Mouse (Mus musculus) kidney, embryonic 16.5 days (tissue): Measurements from ENCODE around the gene Lats2. TPM values are rescaled to one million over a fixed set of nuclear protein-coding genes. Genes with fewer than 3 reads are reported as not detected.
"Not testable (repeated sequence)": the region's sequence is repeated elsewhere in the genome, so short reads cannot be mapped to it uniquely, and the experiment has no call there.

Experiments
- ATAC-seq: fragments of 200-750 bp; cut with Nextera tagmentation; 2 replicates; pipeline ENCODE4 v1.8.0; 2017; ENCODE audit warnings: moderate TSS enrichment; ENCODE audit not compliant: low FRiP score, low TSS enrichment
- H3K27ac ChIP-seq: fragments of 300-500 bp; sonication (generic); 2 replicates; pipeline ENCODE4 v1.5.1; 2014; ENCODE audit warnings: low read length
- H3K27me3 ChIP-seq: fragments of 300-500 bp; sonication (generic); 2 replicates; pipeline ENCODE4 v1.6.1; 2014; ENCODE audit warnings: low read length, control low read depth, mixed read lengths; ENCODE audit not compliant: insufficient read depth
- H3K36me3 ChIP-seq: fragments of 300-500 bp; sonication (generic); 2 replicates; pipeline ENCODE4 v1.6.1; 2014; ENCODE audit warnings: low read length, control low read depth, mixed read lengths; ENCODE audit not compliant: insufficient read depth
- H3K4me1 ChIP-seq: fragments of 300-500 bp; sonication (generic); 2 replicates; pipeline ENCODE4 v1.6.1; 2014; ENCODE audit warnings: low read length, control low read depth, mixed read lengths; ENCODE audit not compliant: insufficient read depth
- H3K4me2 ChIP-seq: fragments of 300-500 bp; sonication (generic); replicated peaks from 2 replicates; pipeline ENCODE4 v1.6.1; 2014; ENCODE audit warnings: low read depth, low read length
- H3K4me3 ChIP-seq: fragments of 300-500 bp; sonication (generic); 2 replicates; pipeline ENCODE4 v1.5.1; 2014; ENCODE audit warnings: mild to moderate bottlenecking, low read length
- H3K9ac ChIP-seq: fragments of 300-500 bp; sonication (generic); replicated peaks from 2 replicates; pipeline ENCODE4 v1.6.1; 2014; ENCODE audit warnings: low read length
- H3K9me3 ChIP-seq: fragments of 300-500 bp; sonication (generic); 2 replicates; pipeline ENCODE4 v1.6.1; 2016; ENCODE audit warnings: low read length, control low read depth
- WGBS: fragments of 180-500 bp; shearing (Covaris S2); extraction: QIAGEN DNeasy Blood & Tissue Kit; methylation state at CpG from one replicate; pipeline ENCODE4 v1.1.7; 2014; 5-methylcytosine and 5-hydroxymethylcytosine counted together
- polyA plus RNA-seq: library from polyadenylated mRNA; unstranded; fragments of >200 nt; fragmentation: Nextera tagmentation; extraction: Ambion mirVana; gene quantifications from 2 replicates; pipeline ENCODE4 v1.2.1, GENCODE M21; 2015

Gene Lats2
- polyA plus RNA-seq, 1 experiment from 2014 or later: 25.9 TPM

- ATAC-seq: no peak
- H3K36me3 ChIP-seq: peaks cover 36% of the 10 kb centered on the region
- no peaks in the 10 kb centered on the region for H3K27me3 ChIP-seq
- H3K4me1 ChIP-seq: peaks cover 1% of the 10 kb centered on the region; the same call in 1 of the 2 replicates
- H3K4me2 ChIP-seq: no peak overlapping the region
- no peak overlapping the region for H3K9ac ChIP-seq
- WGBS: 77% methylated on average over 12 of the region's 12 CpGs
- no peaks in the 10 kb centered on the region for H3K9me3 ChIP-seq
- H3K27ac ChIP-seq: no peak overlapping the region
- H3K4me3 ChIP-seq: no peak overlapping the region
These were observed 56.2 kb downstream of the Lats2 start for GRCm38 (mm10) chr14:57701915-57702477.

- Histone ChIP-seq H3K9ac (no peak overlapping the region), H3K27me3 (no peaks in the 10 kb centered on the region), H3K36me3 (peaks cover 50% of the 10 kb centered on the region), H3K4me3 (no peak overlapping the region), H3K27ac (no peak overlapping the region), H3K4me2 (no peak overlapping the region), H3K9me3 (no peaks in the 10 kb centered on the region), H3K4me1 (no peaks in the 10 kb centered on the region)
- ATAC-seq: no peak
- 97% methylated on average over 28 of the region's 33 CpGs for WGBS
These were observed 58.7 kb downstream of the Lats2 start for GRCm38 (mm10) chr14:57699461-57699970.

GRCm38 (mm10) chr14:57699016-57699415 lies 59.2 kb downstream of the Lats2 start:
- no peak overlapping the region for H3K9ac ChIP-seq
- WGBS: 90% methylated on average over 10 of the region's 10 CpGs
- no peak overlapping the region for H3K4me3 ChIP-seq
- no peak for ATAC-seq
- no peaks in the 10 kb centered on the region for H3K9me3 ChIP-seq
- H3K4me1 ChIP-seq: no peaks in the 10 kb centered on the region
- H3K27ac ChIP-seq: no peak overlapping the region
- H3K36me3 ChIP-seq: peaks cover 55% of the 10 kb centered on the region
- no peaks in the 10 kb centered on the region for H3K27me3 ChIP-seq
- no peak overlapping the region for H3K4me2 ChIP-seq

GRCm38 (mm10) chr14:57696066-57696465 lies 62.1 kb downstream of the Lats2 start:
- Histone ChIP-seq H3K36me3 (peaks cover 71% of the 10 kb centered on the region), H3K27me3 (no peaks in the 10 kb centered on the region), H3K4me3 (no peak overlapping the region), H3K4me2 (no peak overlapping the region), H3K9me3 (no peaks in the 10 kb centered on the region), H3K9ac (no peak overlapping the region), H3K27ac (no peak overlapping the region), H3K4me1 (no peaks in the 10 kb centered on the region)
- WGBS: 90% methylated on average over 15 of the region's 15 CpGs
- no peak for ATAC-seq

- no peak overlapping the region for H3K4me2 ChIP-seq
- no peaks in the 10 kb centered on the region for H3K9me3 ChIP-seq
- H3K9ac ChIP-seq: no peak overlapping the region
- H3K4me1 ChIP-seq: no peaks in the 10 kb centered on the region
- WGBS: 92% methylated on average over 8 of the region's 8 CpGs
- H3K4me3 ChIP-seq: no peak overlapping the region
- H3K27me3 ChIP-seq: no peaks in the 10 kb centered on the region
- no peak overlapping the region for H3K27ac ChIP-seq
- peaks cover 73% of the 10 kb centered on the region for H3K36me3 ChIP-seq
- no peak for ATAC-seq
These were observed 62.6 kb downstream of the Lats2 start for GRCm38 (mm10) chr14:57695550-57695949.

- H3K36me3 ChIP-seq: peaks cover 67% of the 10 kb centered on the region
- H3K27ac ChIP-seq: no peak overlapping the region
- ATAC-seq: no peak
- H3K9me3 ChIP-seq: no peaks in the 10 kb centered on the region
- no peaks in the 10 kb centered on the region for H3K27me3 ChIP-seq
- H3K4me2 ChIP-seq: no peak overlapping the region
- H3K4me1 ChIP-seq: no peaks in the 10 kb centered on the region
- 86% methylated on average over 16 of the region's 16 CpGs for WGBS
- no peak overlapping the region for H3K9ac ChIP-seq
- no peak overlapping the region for H3K4me3 ChIP-seq
These were observed 63.9 kb downstream of the Lats2 start for GRCm38 (mm10) chr14:57694246-57694645.

- no peak overlapping the region for H3K4me2 ChIP-seq
- H3K36me3 ChIP-seq: peaks cover 69% of the 10 kb centered on the region
- no peak for ATAC-seq
These were observed 65.6 kb downstream of the Lats2 start for GRCm38 (mm10) chr14:57692517-57693130.

GRCm38 (mm10) chr14:57691316-57691715 lies 66.9 kb downstream of the Lats2 start:
- H3K4me2 ChIP-seq: no peak overlapping the region
- H3K4me1 ChIP-seq: no peaks in the 10 kb centered on the region
- H3K27ac ChIP-seq: no peak overlapping the region
- peaks cover 61% of the 10 kb centered on the region for H3K36me3 ChIP-seq
- H3K4me3 ChIP-seq: no peak overlapping the region
- no peak for ATAC-seq
- WGBS: 95% methylated on average over 24 of the region's 24 CpGs
- H3K27me3 ChIP-seq: no peaks in the 10 kb centered on the region
- H3K9ac ChIP-seq: no peak overlapping the region
- no peaks in the 10 kb centered on the region for H3K9me3 ChIP-seq

More at GRCm38 (mm10) chr14:57692517-57693130, 65.6 kb downstream of the Lats2 start:
- Histone ChIP-seq H3K27me3 (no peaks in the 10 kb centered on the region), H3K4me3 (no peak overlapping the region), H3K9ac (no peak overlapping the region), H3K27ac (no peak overlapping the region), H3K4me1 (no peaks in the 10 kb centered on the region), H3K9me3 (no peaks in the 10 kb centered on the region)
- WGBS: 94% methylated on average over 17 of the region's 17 CpGs

GRCm38 (mm10) chr14:57690681-57691080 lies 67.5 kb downstream of the Lats2 start:
- Histone ChIP-seq H3K9me3 (no peaks in the 10 kb centered on the region), H3K27me3 (no peaks in the 10 kb centered on the region), H3K4me1 (no peaks in the 10 kb centered on the region), H3K36me3 (peaks cover 55% of the 10 kb centered on the region), H3K4me2 (no peak overlapping the region), H3K9ac (no peak overlapping the region), H3K4me3 (no peak overlapping the region), H3K27ac (no peak overlapping the region)
- WGBS: 97% methylated on average over 8 of the region's 8 CpGs
- no peak for ATAC-seq

- H3K9me3 ChIP-seq, H3K27me3 ChIP-seq, H3K4me2 ChIP-seq, ATAC-seq, H3K27ac ChIP-seq, H3K4me1 ChIP-seq, H3K4me3 ChIP-seq, H3K9ac ChIP-seq: not testable (repeated sequence)
- peaks cover 34% of the 10 kb centered on the region for H3K36me3 ChIP-seq
- WGBS: 92% methylated on average over 7 of the region's 7 CpGs
These were observed 70.1 kb downstream of the Lats2 start for GRCm38 (mm10) chr14:57688066-57688465.
